ENCODE assay signal across 8 mouse cellular contexts in the genomic region with DNA sequence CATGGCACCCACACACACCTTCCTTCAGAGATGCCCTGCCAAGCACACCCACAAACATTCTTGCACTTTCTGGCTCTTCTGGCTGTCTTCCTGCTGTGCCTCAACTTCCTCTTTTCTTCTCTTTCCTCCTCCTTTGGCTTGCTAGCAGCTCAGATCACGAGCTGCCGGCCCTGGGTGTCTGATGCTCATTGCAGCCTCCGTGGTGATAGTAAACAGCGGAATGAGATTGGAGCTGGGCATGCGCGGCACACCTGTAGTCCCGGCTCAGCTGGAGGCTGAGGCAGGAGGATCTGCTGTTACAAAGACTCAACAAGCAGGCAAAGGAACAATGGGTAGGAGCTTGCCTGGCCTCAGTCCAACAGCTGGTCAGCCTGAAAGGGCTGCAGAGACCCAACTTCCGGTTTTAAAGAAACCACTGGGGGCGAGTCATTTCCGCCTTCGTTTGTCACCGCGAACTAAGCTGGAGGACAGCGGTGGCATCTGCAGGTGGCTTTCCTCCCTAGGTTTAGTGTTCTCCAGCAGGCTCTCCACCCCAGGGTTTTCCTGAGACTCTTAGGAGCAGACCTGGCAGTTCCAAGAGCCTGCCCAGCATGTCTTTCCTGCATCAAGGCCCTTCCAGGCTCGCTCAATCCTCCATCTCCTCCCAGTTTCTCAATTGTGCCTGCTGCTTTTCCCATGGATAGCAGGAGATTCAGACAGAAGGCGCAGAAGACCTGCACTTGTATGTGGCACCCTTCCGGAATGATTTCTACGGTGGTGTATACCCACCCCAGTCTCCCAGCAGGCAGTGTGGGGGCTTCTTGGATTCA. TPM values are rescaled to one million over a fixed set of nuclear protein-coding genes. Genes with fewer than 3 reads are reported as not detected.
DNase-seq lines count a peak whose midpoint lies in the region; ATAC-seq lines count a peak whose summit lies in the region.

No protein-coding gene starts in this region.

- ATAC-seq in embryonic facial prominence, embryonic 11.5 days (replicated peaks; ENCODE audit: insufficient number of reproducible peaks, low FRiP score, low TSS enrichment, low read depth): no peak
- no peak for ATAC-seq in stomach, embryonic 15.5 days (ENCODE audit: insufficient read depth, low FRiP score, low read depth)

- H3K4me1 ChIP-seq in embryonic facial prominence, embryonic 11.5 days (ENCODE audit: control insufficient read depth, insufficient read depth, low read length): peaks cover 14% of the 10 kb centered on the region
- H3K4me1 ChIP-seq in megakaryocyte, embryonic 14.5 days: peaks cover 65% of the 10 kb centered on the region
- H3K4me1 ChIP-seq in stomach, embryonic 15.5 days: peaks cover 36% of the 10 kb centered on the region

- peak; percentile 33 for DNase-seq in urinary bladder, adult 2 months (ENCODE audit: low spot score)
- no peak for DNase-seq in urinary bladder, postnatal 10 days (ENCODE audit: low spot score)
- DNase-seq in embryonic facial prominence, embryonic 11.5 days (ENCODE audit: low spot score): no peak
- peak; percentile 71 to 75 for DNase-seq in heart, postnatal 10 days
- peak; percentile 78 to 84 for DNase-seq in kidney, postnatal 25 days
- no peak for DNase-seq in MN1 (ENCODE audit: low spot score)

- no peaks in the 10 kb centered on the region for H3K27me3 ChIP-seq in embryonic facial prominence, embryonic 11.5 days (ENCODE audit: control insufficient read depth, insufficient read depth, low read length)
- H3K27me3 ChIP-seq in megakaryocyte, embryonic 14.5 days (replicated peaks): no peaks in the 10 kb centered on the region
- H3K27me3 ChIP-seq in stomach, embryonic 15.5 days (replicated peaks): no peaks in the 10 kb centered on the region

- no peak overlapping the region for H3K4me3 ChIP-seq in embryonic facial prominence, embryonic 11.5 days (ENCODE audit: low read depth, low read length)
- H3K4me3 ChIP-seq in megakaryocyte, embryonic 14.5 days (replicated peaks): peak overlapping the region; percentile 95
- no peak overlapping the region for H3K4me3 ChIP-seq in stomach, embryonic 15.5 days (replicated peaks)

- H3K9ac ChIP-seq in embryonic facial prominence, embryonic 11.5 days (replicated peaks; ENCODE audit: low read length): no peak overlapping the region; the same call in none of the 2 replicates
- H3K9ac ChIP-seq in stomach, embryonic 15.5 days: no peak overlapping the region

- H3K27ac ChIP-seq in embryonic facial prominence, embryonic 11.5 days (replicated peaks; ENCODE audit: low read depth, low read length): peak overlapping the region; percentile 83
- peak overlapping the region; percentile 93 for H3K27ac ChIP-seq in stomach, embryonic 15.5 days

- H3K4me2 ChIP-seq in embryonic facial prominence, embryonic 11.5 days (ENCODE audit: low read depth, low read length): peak overlapping the region; percentile 8; the same call in 1 of the 2 replicates
- peak overlapping the region; percentile 60 for H3K4me2 ChIP-seq in stomach, embryonic 15.5 days

- intact Hi-C loops in heart, postnatal 10 days (cut with DNase I): no loop called here

- no peaks in the 10 kb centered on the region for H3K9me3 ChIP-seq in embryonic facial prominence, embryonic 11.5 days (replicated peaks; ENCODE audit: control insufficient read depth, low read length)
- no peaks in the 10 kb centered on the region for H3K9me3 ChIP-seq in megakaryocyte, embryonic 14.5 days
- no peaks in the 10 kb centered on the region for H3K9me3 ChIP-seq in stomach, embryonic 15.5 days

- WGBS in embryonic facial prominence, embryonic 11.5 days: 65% methylated on average over 18 of the region's 18 CpGs
- 61% methylated on average over 18 of the region's 18 CpGs for WGBS in stomach, embryonic 15.5 days

- peaks cover 4% of the 10 kb centered on the region for H3K36me3 ChIP-seq in embryonic facial prominence, embryonic 11.5 days (replicated peaks; ENCODE audit: control insufficient read depth, insufficient read depth, low read depth, low read length)
- H3K36me3 ChIP-seq in megakaryocyte, embryonic 14.5 days (replicated peaks; ENCODE audit: low read length): peaks cover 55% of the 10 kb centered on the region
- H3K36me3 ChIP-seq in stomach, embryonic 15.5 days: 0 out of 2 replicates have a peak, but pooled peaks cover 6% of the 10 kb centered on the region

RNA-seq across cellular contexts. Expression of a gene that starts 6.0 kb away (rescaled TPM):
- polyA plus RNA-seq in urinary bladder, adult 2 months (2012; rRNA removed): 67.9 and 84.3 TPM in 2 replicates
- polyA plus RNA-seq in embryonic facial prominence, embryonic 11.5 days (2014; fragmentation: Nextera tagmentation; extraction: Ambion mirVana): 22.8 and 23.5 TPM in 2 replicates
- total RNA-seq in heart, postnatal 10 days (2021): 10 to 100 TPM; 36.9 to 42.5 TPM
- polyA plus RNA-seq in megakaryocyte, embryonic 14.5 days (2012; ENCODE audit: insufficient read depth, low replicate concordance): 174 and 534 TPM in 2 replicates
- polyA plus RNA-seq in stomach, embryonic 15.5 days (2015; fragmentation: Nextera tagmentation; extraction: Ambion mirVana): 24.6 and 25.7 TPM in 2 replicates

Comparison
In these comparisons a context has a peak if more than half of its experiments do, and no peak if none do; other contexts are left out.
1. DNase-seq: peak in urinary bladder, adult 2 months (single experiment), heart, postnatal 10 days (2 of 2) and kidney, postnatal 25 days (2 of 2); none in urinary bladder, postnatal 10 days (single experiment), embryonic facial prominence, embryonic 11.5 days (single experiment) and MN1 (single experiment).